Mouse (Mus musculus): ENCODE data around the gene Mlkl. TPM values are rescaled to one million over a fixed set of nuclear protein-coding genes. Genes with fewer than 3 reads are reported as not detected.
"Not testable (repeated sequence)": the region's sequence is repeated elsewhere in the genome, so short reads cannot be mapped to it uniquely, and the experiment has no call there.

Mlkl gene
- polyA plus RNA-seq, 1 experiment from 2014 or later: 0.78 TPM

- Histone ChIP-seq H3K9ac (replicated peaks; ENCODE audit: low read length) (no peak overlapping the region), H3K9me3 (ENCODE audit: control insufficient read depth, low read length) (no peaks in the 10 kb centered on the region), H3K4me1 (ENCODE audit: control insufficient read depth, insufficient read depth, low read length) (no peaks in the 10 kb centered on the region), H3K36me3 (ENCODE audit: control insufficient read depth, insufficient read depth, low read length) (peaks cover 81% of the 10 kb centered on the region), H3K4me2 (ENCODE audit: low read length) (no peak overlapping the region), H3K27me3 (ENCODE audit: control insufficient read depth, insufficient read depth, low read length) (no peaks in the 10 kb centered on the region), H3K4me3 (replicated peaks; ENCODE audit: low read depth, low read length) (no peak overlapping the region), H3K27ac (replicated peaks; ENCODE audit: low read depth, low read length) (no peak overlapping the region)
- DNase-seq (no peak), ATAC-seq (ENCODE audit: low FRiP score, low TSS enrichment) (no peak)
- whole genome bisulfite sequencing: 97% methylated on average over 4 of the region's 4 CpGs
These were observed 52.4 kb downstream of the Mlkl start for GRCm38 (mm10) chr8:111285603-111286002.

GRCm38 (mm10) chr8:111282093-111282492, 55.9 kb downstream of the Mlkl start:
- ATAC-seq (ENCODE audit: low FRiP score, low TSS enrichment) (no peak), DNase-seq (no peak)
- H3K4me2 ChIP-seq (ENCODE audit: low read length): no peak overlapping the region
- no peaks in the 10 kb centered on the region for H3K27me3 ChIP-seq (ENCODE audit: control insufficient read depth, insufficient read depth, low read length)
- no peaks in the 10 kb centered on the region for H3K9me3 ChIP-seq (ENCODE audit: control insufficient read depth, low read length)
- 97% methylated on average over 3 of the region's 3 CpGs for WGBS
- no peak overlapping the region for H3K4me3 ChIP-seq (replicated peaks; ENCODE audit: low read depth, low read length)
- H3K9ac ChIP-seq (replicated peaks; ENCODE audit: low read length): no peak overlapping the region
- H3K27ac ChIP-seq (replicated peaks; ENCODE audit: low read depth, low read length): no peak overlapping the region
- H3K4me1 ChIP-seq (ENCODE audit: control insufficient read depth, insufficient read depth, low read length): no peaks in the 10 kb centered on the region
- peaks cover 84% of the 10 kb centered on the region for H3K36me3 ChIP-seq (ENCODE audit: control insufficient read depth, insufficient read depth, low read length)

- DNase-seq (no peak), ATAC-seq (ENCODE audit: low FRiP score, low TSS enrichment) (no peak)
- H3K4me1 ChIP-seq (ENCODE audit: control insufficient read depth, insufficient read depth, low read length): no peaks in the 10 kb centered on the region
- 84% methylated on average over 2 of the region's 2 CpGs for WGBS
- no peaks in the 10 kb centered on the region for H3K27me3 ChIP-seq (ENCODE audit: control insufficient read depth, insufficient read depth, low read length)
- H3K9me3 ChIP-seq (ENCODE audit: control insufficient read depth, low read length): no peaks in the 10 kb centered on the region
- no peak overlapping the region for H3K27ac ChIP-seq (replicated peaks; ENCODE audit: low read depth, low read length)
- H3K36me3 ChIP-seq (ENCODE audit: control insufficient read depth, insufficient read depth, low read length): peaks cover 10% of the 10 kb centered on the region
- no peak overlapping the region for H3K9ac ChIP-seq (replicated peaks; ENCODE audit: low read length)
- no peak overlapping the region for H3K4me3 ChIP-seq (replicated peaks; ENCODE audit: low read depth, low read length)
- no peak overlapping the region for H3K4me2 ChIP-seq (ENCODE audit: low read length)
These were observed 69.7 kb downstream of the Mlkl start for GRCm38 (mm10) chr8:111268277-111268676.

GRCm38 (mm10) chr8:111266161-111266560, 71.8 kb downstream of the Mlkl start:
- H3K27me3 ChIP-seq (ENCODE audit: control insufficient read depth, insufficient read depth, low read length); H3K36me3 ChIP-seq (ENCODE audit: control insufficient read depth, insufficient read depth, low read length); DNase-seq; H3K4me3 ChIP-seq (replicated peaks; ENCODE audit: low read depth, low read length); H3K4me1 ChIP-seq (ENCODE audit: control insufficient read depth, insufficient read depth, low read length); H3K9ac ChIP-seq (replicated peaks; ENCODE audit: low read length); H3K4me2 ChIP-seq (ENCODE audit: low read length); H3K9me3 ChIP-seq (ENCODE audit: control insufficient read depth, low read length); H3K27ac ChIP-seq (replicated peaks; ENCODE audit: low read depth, low read length); ATAC-seq (ENCODE audit: low FRiP score, low TSS enrichment): not testable (repeated sequence)
- 80% methylated on average over 7 of the region's 7 CpGs for WGBS

- 90% methylated on average over 2 of the region's 2 CpGs for WGBS
- Histone ChIP-seq H3K36me3 (ENCODE audit: control insufficient read depth, insufficient read depth, low read length) (no peaks in the 10 kb centered on the region), H3K4me3 (replicated peaks; ENCODE audit: low read depth, low read length) (no peak overlapping the region), H3K9ac (replicated peaks; ENCODE audit: low read length) (no peak overlapping the region), H3K9me3 (ENCODE audit: control insufficient read depth, low read length) (no peaks in the 10 kb centered on the region), H3K4me2 (ENCODE audit: low read length) (no peak overlapping the region), H3K27ac (replicated peaks; ENCODE audit: low read depth, low read length) (no peak overlapping the region), H3K27me3 (ENCODE audit: control insufficient read depth, insufficient read depth, low read length) (no peaks in the 10 kb centered on the region), H3K4me1 (ENCODE audit: control insufficient read depth, insufficient read depth, low read length) (no peaks in the 10 kb centered on the region)
- ATAC-seq (ENCODE audit: low FRiP score, low TSS enrichment): no peak
- no peak for DNase-seq
These were observed 73.2 kb downstream of the Mlkl start for GRCm38 (mm10) chr8:111264693-111265220.

- Histone ChIP-seq H3K36me3 (ENCODE audit: control insufficient read depth, insufficient read depth, low read length) (no peaks in the 10 kb centered on the region), H3K4me3 (replicated peaks; ENCODE audit: low read depth, low read length) (no peak overlapping the region), H3K4me1 (ENCODE audit: control insufficient read depth, insufficient read depth, low read length) (peaks cover 8% of the 10 kb centered on the region), H3K9ac (replicated peaks; ENCODE audit: low read length) (no peak overlapping the region), H3K27me3 (ENCODE audit: control insufficient read depth, insufficient read depth, low read length) (no peaks in the 10 kb centered on the region), H3K9me3 (ENCODE audit: control insufficient read depth, low read length) (no peaks in the 10 kb centered on the region), H3K27ac (replicated peaks; ENCODE audit: low read depth, low read length) (no peak overlapping the region), H3K4me2 (ENCODE audit: low read length) (no peak overlapping the region)
- 89% methylated on average over 4 of the region's 4 CpGs for WGBS
- DNase-seq (no peak), ATAC-seq (ENCODE audit: low FRiP score, low TSS enrichment) (no peak)
These were observed 76.0 kb downstream of the Mlkl start for GRCm38 (mm10) chr8:111261981-111262381.

Other genes starting within 250 kb of the Mlkl start
- 0.09 and 0.34 TPM in 2 replicates for gene Clec18a, start 245.8 kb downstream of the Mlkl start, polyA plus RNA-seq (2014; fragmentation: Nextera tagmentation; extraction: Ambion mirVana)
- gene Pdpr, start 243.5 kb downstream of the Mlkl start, polyA plus RNA-seq (2014; fragmentation: Nextera tagmentation; extraction: Ambion mirVana): 6.9 TPM in 2 replicates
- gene Glg1, start 79.0 kb downstream of the Mlkl start, polyA plus RNA-seq (2014; fragmentation: Nextera tagmentation; extraction: Ambion mirVana): 70.1 and 91.1 TPM in 2 replicates
- 15.0 and 30.9 TPM in 2 replicates for gene Rfwd3, start 38.0 kb downstream of the Mlkl start, polyA plus RNA-seq (2014; fragmentation: Nextera tagmentation; extraction: Ambion mirVana)
- gene Fa2h, start 55.6 kb upstream of the Mlkl start, polyA plus RNA-seq (2014; fragmentation: Nextera tagmentation; extraction: Ambion mirVana): 0.24 and 0.39 TPM in 2 replicates
- gene Wdr59, start 183.9 kb upstream of the Mlkl start, polyA plus RNA-seq (2014; fragmentation: Nextera tagmentation; extraction: Ambion mirVana): 5.4 and 5.9 TPM in 2 replicates
- 99.2 and 108 TPM in 2 replicates for gene Znrf1, start 197.9 kb upstream of the Mlkl start, polyA plus RNA-seq (2014; fragmentation: Nextera tagmentation; extraction: Ambion mirVana)